Mouse (Mus musculus): Measurements from ENCODE around the gene Plppr2.
A peak's percentile ranks its signal among the peaks of the same experiment; 100 is the strongest.

Gene Plppr2

GRCm38 (mm10) chr9:21932445-21933137, 4.2 kb upstream of the Plppr2 start:
- no peak for DNase-seq

DNA sequence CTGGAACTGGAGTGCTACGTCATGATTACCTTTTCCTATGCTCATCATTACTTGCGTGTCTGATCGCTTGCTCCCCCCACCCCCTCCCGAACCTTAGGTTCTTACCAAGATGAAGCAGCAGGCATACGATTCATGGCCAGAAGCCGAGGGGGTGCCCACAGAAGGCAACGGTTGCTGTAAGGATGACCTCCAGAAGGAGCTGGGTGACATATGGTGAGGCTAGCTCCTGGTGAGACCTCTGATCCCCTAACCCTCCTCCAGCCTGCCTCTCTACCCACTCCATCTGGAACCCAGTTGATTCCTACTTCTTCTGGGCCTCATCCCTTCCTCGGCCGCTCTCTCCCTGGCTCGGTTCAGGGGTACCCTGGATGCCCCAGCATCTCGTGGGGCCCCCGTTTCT, 2.8 kb upstream of the Plppr2 start:
- no peak for DNase-seq

DNA sequence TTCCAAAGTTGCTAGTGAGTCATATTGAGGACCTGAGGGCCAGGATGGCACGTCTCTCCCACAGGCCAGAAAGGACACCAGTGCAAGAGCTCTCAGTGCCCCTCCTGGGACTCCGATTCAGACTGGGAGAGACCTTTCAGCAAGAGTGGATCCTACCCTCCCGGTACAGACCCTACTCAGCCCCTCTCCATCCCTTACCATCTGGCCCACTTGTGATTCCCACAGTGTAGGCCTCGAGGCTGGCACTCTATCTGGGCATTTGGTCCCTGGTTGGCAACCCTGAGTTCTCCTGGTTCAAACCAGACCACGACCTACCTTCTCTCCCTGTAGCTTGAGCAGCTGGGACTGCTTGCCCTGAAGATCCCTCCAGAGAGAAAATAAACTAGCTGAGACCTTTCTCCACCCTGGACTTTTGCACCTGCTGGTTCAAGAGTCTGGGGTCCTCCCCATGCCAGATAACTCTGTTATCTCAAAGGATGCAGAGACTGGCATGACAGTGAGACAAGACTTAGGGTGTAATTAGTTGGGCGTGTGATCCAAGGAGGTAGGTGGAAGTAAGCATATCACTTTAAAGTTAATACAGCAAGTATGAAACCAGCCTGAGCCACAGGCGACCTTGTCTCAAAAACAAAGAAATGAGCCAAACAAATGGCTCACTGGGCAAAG, 1.2 kb upstream of the Plppr2 start:
- no peak for DNase-seq

- no peak for DNase-seq
Measured at GRCm38 (mm10) chr9:21937711-21938175, 910 bp downstream of the Plppr2 start.

GRCm38 (mm10) chr9:21938234-21938855, 1.5 kb downstream of the Plppr2 start:
- no peak for DNase-seq

DNA sequence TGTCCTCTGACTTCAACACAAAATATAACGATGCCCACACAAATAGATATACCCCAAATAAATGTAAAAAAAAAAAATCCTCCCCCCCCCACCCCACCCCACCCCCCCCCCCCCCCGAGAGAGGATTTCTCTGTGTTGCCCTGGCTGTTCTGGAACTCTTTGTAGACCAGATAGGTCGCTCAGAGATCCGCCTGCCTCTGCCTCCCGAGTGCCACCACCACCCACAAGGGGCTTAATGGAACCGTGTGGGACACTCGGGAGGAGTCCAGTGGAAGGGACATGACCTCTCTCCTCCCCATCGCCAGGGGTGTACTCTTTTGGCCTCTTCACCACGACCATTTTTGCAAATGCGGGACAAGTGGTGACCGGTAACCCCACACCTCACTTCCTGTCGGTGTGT, 6.2 kb downstream of the Plppr2 start:
- DNase-seq, result no peak

- no peak for DNase-seq
Measured at GRCm38 (mm10) chr9:21943638-21944037, 6.8 kb downstream of the Plppr2 start.

DNA sequence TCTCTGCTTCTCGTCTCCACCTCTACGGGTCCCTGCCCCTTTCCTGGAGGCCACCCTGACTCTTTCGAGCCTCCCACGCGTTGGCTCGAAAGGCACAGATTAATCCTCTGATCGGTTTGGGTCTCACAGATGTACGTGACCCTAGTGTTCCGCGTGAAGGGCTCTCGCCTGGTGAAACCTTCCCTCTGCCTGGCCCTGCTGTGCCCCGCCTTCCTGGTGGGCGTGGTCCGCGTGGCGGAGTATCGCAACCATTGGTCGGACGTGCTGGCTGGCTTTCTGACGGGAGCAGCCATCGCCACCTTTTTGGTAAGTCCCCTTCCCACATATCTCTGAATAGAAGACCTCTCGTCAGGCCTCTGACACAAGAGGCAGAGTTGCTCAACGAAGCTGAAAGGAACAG, 7.4 kb downstream of the Plppr2 start:
- DNase-seq, result no peak

DNA sequence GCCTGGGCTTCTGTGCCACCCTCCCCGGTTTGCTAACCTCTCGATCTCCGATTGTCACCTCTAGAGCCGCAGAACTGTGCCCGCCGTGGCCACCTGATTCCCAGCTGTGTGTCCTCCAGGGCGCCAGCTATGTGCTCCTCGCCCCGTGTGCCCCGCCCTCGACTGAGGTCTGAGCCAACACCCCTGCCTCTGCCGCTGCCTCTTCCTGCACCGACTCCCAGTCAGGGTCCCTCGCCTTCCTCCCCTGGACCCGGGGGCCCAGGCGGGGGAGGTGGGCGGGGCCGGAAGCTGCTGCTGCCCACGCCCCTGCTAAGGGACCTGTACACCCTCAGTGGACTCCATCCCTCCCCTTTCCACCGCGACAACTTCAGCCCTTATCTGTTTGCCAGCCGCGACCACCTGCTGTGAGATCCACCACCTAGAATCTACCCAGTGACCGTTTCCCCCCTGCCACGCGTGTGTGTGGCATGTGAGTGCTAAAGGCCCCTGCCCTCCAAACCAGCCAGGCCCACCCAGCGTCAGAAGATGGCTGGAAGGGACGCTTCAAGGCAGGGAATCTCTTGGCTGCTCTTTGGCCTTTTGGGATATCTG, 10.8 kb downstream of the Plppr2 start:
- no peak for DNase-seq

DNA sequence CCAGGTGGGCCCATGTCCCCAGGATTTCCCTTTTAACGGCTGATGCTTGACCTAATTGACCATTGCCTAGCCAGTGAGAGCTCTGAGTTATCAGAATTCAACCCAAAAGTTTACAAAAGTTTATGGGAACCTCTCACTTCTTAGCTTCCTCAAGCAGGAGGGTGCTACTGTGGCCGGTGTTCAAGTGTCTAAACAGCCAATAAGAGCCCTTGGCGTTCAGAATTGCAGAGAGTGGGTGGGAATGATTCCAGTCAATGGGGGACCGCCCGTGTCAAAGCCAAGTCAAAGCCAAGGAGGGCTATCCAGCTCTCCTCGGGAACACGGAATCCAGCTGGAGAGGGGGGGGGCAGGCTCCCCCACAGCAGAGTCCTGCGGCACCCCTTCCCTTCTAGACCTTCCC, 11.3 kb downstream of the Plppr2 start:
- no peak for DNase-seq

- DNase-seq, result no peak
Measured at GRCm38 (mm10) chr9:21948790-21949189, 12.0 kb downstream of the Plppr2 start.

DNA sequence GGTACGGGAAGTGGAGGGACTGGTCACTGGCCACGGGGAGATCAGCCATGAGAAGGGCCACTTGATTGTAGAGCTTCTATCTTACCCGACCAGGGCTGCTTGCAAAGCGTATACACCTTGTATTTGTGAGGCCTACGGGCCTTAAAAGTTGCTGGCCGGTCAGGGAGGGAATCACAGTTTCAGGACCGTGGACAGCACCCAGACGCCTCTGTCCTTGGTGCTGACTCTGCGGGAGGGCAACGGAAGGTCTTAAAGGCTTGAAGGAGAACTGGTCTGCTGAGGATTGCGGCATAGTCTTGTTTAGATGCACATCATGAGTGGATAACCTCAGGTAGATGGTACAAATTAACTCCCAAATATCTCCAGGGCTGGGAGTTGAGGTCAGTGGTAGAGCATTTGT, 13.5 kb downstream of the Plppr2 start:
- DNase-seq, result peak; percentile 65

DNA sequence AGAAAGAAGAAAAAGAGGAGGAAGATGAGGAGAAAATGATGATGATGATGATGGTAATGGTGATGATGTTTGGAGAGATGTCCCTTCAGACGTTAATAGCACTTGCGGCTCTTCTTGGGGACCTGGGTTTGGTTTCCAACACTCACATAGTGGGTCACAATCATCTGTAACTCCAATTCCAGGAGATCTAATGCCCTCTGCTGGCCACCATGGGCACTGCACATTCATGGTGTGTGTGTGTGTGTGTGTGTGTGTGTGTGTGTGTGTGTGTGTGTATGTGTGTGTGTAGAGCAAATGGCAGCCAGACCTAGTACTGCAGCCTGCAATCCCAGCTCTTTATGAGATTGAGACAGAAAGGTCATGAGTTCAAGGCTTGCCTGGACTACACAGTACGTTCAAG, 15.1 kb downstream of the Plppr2 start:
- DNase-seq, result no peak

GRCm38 (mm10) chr9:21953600-21953999, 16.8 kb downstream of the Plppr2 start:
- no peak for DNase-seq

- DNase-seq, result no peak
Measured at GRCm38 (mm10) chr9:21954635-21955034, 17.8 kb downstream of the Plppr2 start.

DNA sequence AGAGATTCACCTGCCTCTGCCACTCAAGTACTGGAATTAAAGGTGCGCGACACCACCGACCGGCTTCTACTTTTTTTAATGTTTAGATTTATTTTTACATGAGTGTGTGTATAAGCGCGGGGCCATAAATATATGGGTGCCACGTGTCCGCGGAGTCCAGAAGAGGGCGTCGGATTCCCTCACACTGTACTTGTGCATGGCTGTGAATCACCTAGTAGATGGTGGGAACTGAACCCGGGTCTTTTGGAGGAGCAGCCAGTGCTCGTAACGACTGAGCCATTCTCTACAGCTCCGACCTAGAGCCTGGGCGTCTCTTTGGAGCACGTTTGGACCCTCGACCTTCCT, 18.4 kb downstream of the Plppr2 start:
- DNase-seq, result no peak

DNA sequence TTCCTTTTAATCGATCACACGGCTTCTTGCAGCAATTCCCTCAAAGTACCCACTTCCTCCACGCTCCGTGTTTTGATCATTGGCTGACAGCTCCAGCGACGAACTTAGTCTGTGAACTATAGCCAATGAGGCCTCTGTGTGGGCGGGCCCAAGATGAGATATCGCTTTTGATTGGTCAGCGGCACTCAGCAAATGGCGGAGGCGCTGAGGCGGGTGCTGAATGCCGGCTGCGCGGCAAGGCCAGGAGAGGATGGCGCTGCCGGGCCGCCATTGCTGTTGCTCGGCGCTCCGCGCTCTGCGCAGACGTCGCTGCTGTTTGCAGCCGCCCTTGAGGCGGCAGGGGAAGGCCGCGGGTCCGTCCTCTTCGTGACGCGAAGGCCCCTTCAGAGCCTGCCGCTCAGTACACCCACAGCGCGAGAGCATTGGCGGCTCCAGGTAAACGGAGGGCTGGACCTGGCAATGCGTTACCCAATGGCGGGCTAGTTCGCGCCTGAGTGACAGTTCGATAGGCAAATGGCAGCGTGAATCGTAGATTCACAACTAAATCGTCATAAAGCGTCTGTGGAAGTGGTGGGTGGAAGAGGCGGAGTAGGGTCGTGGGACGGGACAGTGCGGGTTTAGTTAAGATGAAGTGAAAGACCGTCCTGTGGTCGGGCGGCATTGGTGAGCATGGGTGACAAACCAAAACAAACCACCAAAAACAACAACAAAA, 18.9 kb downstream of the Plppr2 start, which contains the start of gene Swsap1:
TSS of gene Swsap1 (plus strand) at position 186 of the 712 bp plus-strand sequence.
- DNase-seq, result peak; percentile 99

DNA sequence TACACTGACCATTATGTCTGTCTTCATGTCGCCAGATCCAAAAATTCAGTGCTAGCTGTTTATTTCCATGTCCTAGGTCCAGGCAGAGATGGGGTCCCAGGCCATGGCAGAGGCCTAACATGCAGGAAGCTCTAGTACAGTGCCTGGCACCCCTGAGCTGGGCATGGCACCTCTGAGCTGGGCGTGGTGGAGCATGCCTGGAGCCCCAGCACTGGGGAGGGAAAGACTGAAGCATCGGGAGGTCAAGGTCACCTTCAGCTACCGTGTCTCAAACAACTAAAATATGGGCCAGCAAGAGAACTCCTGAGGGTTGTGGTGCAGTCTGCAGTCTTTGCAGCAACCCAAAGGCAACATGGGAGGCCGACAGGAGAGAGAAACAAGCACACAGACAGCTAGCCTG, 21.5 kb downstream of the Plppr2 start:
- no peak for DNase-seq

- no peak for DNase-seq
Measured at GRCm38 (mm10) chr9:21959244-21959643, 22.4 kb downstream of the Plppr2 start.

- DNase-seq, result peak; percentile 56
Measured at GRCm38 (mm10) chr9:21960135-21960534, 23.3 kb downstream of the Plppr2 start.

DNA sequence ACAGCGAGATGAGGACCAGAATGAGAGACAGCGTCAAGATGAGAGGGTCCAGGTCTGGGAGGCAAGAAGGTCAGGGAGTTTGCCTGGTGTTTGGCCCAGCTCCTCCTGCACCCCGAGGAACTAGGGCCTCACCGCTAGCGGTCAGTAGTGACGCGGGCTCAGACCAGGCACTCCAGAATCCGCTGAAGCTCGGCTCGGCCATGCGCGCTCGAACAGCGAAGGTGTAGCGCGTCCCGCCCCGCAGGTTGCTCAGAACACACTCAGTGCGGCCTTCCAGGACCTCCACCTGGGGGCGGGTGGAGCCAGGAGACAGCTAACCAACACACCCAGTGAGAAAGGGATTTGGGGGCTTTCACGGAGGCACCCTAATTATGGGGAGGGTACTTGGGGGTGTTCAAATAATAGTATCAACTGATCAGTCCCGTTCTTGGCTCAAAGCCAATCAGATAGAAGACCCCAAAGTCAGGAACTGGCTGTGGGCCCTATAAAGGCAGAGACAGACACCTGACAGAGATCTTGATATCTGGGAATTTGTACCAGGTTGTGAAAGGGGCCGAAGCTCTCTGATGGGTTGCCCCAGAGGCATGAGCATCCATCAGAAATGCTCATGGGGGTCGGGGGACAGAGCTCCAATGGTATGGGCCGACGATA, 23.9 kb downstream of the Plppr2 start:
- peak; percentile 70 for DNase-seq

DNA sequence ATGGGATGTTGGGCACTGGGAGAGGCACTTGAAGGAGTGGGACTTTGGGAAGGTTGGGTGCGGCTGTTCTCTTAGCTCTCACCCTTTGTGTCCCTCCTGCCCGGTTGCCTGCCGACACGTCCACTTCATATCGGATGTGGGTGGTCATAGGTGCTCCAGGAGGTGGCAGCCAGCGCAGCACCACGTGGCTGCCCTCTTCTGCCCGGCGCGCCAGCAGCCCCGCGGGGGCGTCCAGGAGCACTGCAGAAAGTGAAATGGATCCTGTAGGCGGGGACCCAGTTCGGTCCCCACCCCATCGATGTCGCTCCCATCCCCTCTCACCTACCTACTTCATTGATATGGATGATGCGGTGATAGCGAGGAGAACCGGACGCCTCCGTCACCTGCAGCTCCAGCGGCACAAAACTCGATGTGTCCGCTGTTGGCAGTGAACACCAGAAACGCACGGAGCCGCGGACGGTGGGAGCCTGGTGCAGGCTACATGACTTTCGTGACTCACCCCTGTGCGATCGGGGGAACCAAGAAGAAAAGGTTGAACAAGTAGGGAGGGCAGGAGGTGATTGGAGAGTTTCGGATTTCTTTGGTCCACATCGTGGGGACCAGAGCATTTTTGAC, 24.6 kb downstream of the Plppr2 start:
- peak; percentile 19 for DNase-seq

Measured in kidney, postnatal 14 days (tissue).